Mouse (Mus musculus) neural tube, embryonic 15.5 days (tissue): ENCODE measurements at regions not wholly inside any gene's neighbourhood (a gene's known extent, or its start where the extent isn't known, plus 50 kb on each side); places are given as distances from the start of the nearest gene placed in this dataset.

Experiments used
- ATAC-seq: fragments of 200-750 bp; cut with Nextera tagmentation; 2 replicates; pipeline ENCODE4 v1.8.0; 2017; ENCODE audit warnings: mild to moderate bottlenecking, moderate TSS enrichment, moderate library complexity; ENCODE audit not compliant: low FRiP score
- H3K27ac ChIP-seq: fragments of 300-500 bp; sonication (generic); replicated peaks from 2 replicates; pipeline ENCODE4 v1.5.1; 2015; ENCODE audit warnings: mild to moderate bottlenecking, inconsistent platforms
- H3K27me3 ChIP-seq: fragments of 300-500 bp; sonication (generic); replicated peaks from 2 replicates; pipeline ENCODE4 v1.6.1; 2015; ENCODE audit warnings: inconsistent platforms
- H3K36me3 ChIP-seq: fragments of 300-500 bp; sonication (generic); 2 replicates; pipeline ENCODE4 v1.6.1; 2015; ENCODE audit warnings: inconsistent platforms
- H3K4me1 ChIP-seq: fragments of 300-500 bp; sonication (generic); 2 replicates; pipeline ENCODE4 v1.6.1; 2015; ENCODE audit warnings: inconsistent platforms
- H3K4me2 ChIP-seq: fragments of 300-500 bp; sonication (generic); 2 replicates; pipeline ENCODE4 v1.6.1; 2015; ENCODE audit warnings: inconsistent platforms, mild to moderate bottlenecking, moderate library complexity
- H3K4me3 ChIP-seq: fragments of 300-500 bp; sonication (generic); replicated peaks from 2 replicates; pipeline ENCODE4 v1.5.1; 2015; ENCODE audit warnings: mild to moderate bottlenecking, inconsistent platforms
- H3K9ac ChIP-seq: fragments of 300-500 bp; sonication (generic); replicated peaks from 2 replicates; pipeline ENCODE4 v1.6.1; 2015; ENCODE audit warnings: mild to moderate bottlenecking, inconsistent platforms
- H3K9me3 ChIP-seq: fragments of 300-500 bp; sonication (generic); replicated peaks from 2 replicates; pipeline ENCODE4 v1.6.1; 2016; ENCODE audit warnings: inconsistent platforms
- WGBS: fragments of 180-500 bp; shearing (Covaris S2); methylation state at CpG from one replicate; pipeline ENCODE4 v1.1.7; 2015; ENCODE audit warnings: mixed read lengths; 5-methylcytosine and 5-hydroxymethylcytosine counted together

- no peaks in the 10 kb centered on the region for H3K36me3 ChIP-seq
- no peak overlapping the region for H3K4me3 ChIP-seq
- H3K27ac ChIP-seq: no peak overlapping the region
- H3K27me3 ChIP-seq: no peaks in the 10 kb centered on the region
- H3K9ac ChIP-seq: no peak overlapping the region
- no peaks in the 10 kb centered on the region for H3K9me3 ChIP-seq
- H3K4me2 ChIP-seq: no peak overlapping the region
- no peak for ATAC-seq
- WGBS: 91% methylated on average over 6 of the region's 6 CpGs
- no peaks in the 10 kb centered on the region for H3K4me1 ChIP-seq
These were observed 58.8 kb downstream of the 1700009N14Rik start for GRCm38 (mm10) chr4:39508866-39509265.

- Histone ChIP-seq H3K4me1 (no peaks in the 10 kb centered on the region), H3K9me3 (no peaks in the 10 kb centered on the region), H3K27me3 (no peaks in the 10 kb centered on the region), H3K4me2 (no peak overlapping the region), H3K9ac (no peak overlapping the region), H3K4me3 (no peak overlapping the region), H3K27ac (no peak overlapping the region), H3K36me3 (no peaks in the 10 kb centered on the region)
- 69% methylated on average over 2 of the region's 2 CpGs for WGBS
- ATAC-seq: no peak
These were observed 77.4 kb downstream of the 1700009N14Rik start for GRCm38 (mm10) chr4:39527492-39527891.

- WGBS: 32% methylated on average over 4 of the region's 4 CpGs
- no peaks in the 10 kb centered on the region for H3K36me3 ChIP-seq
These were observed 78.6 kb downstream of the 1700009N14Rik start for GRCm38 (mm10) chr4:39528661-39529060.

GRCm38 (mm10) chr4:39556101-39556763, 106.1 kb downstream of the 1700009N14Rik start:
- H3K27ac ChIP-seq: no peak overlapping the region
- no peak overlapping the region for H3K4me2 ChIP-seq
- H3K9ac ChIP-seq: no peak overlapping the region
- no peak for ATAC-seq
- no peaks in the 10 kb centered on the region for H3K27me3 ChIP-seq
- 94% methylated on average over 3 of the region's 3 CpGs for WGBS
- H3K9me3 ChIP-seq: no peaks in the 10 kb centered on the region
- no peak overlapping the region for H3K4me3 ChIP-seq
- no peaks in the 10 kb centered on the region for H3K36me3 ChIP-seq
- H3K4me1 ChIP-seq: no peaks in the 10 kb centered on the region

More at GRCm38 (mm10) chr4:39528661-39529060, 78.6 kb downstream of the 1700009N14Rik start:
- Histone ChIP-seq H3K9me3 (no peaks in the 10 kb centered on the region), H3K4me3 (no peak overlapping the region), H3K4me1 (no peaks in the 10 kb centered on the region), H3K27me3 (no peaks in the 10 kb centered on the region), H3K4me2 (no peak overlapping the region), H3K9ac (no peak overlapping the region), H3K27ac (no peak overlapping the region)
- no peak for ATAC-seq

- Histone ChIP-seq H3K27me3 (no peaks in the 10 kb centered on the region), H3K9ac (no peak overlapping the region)
- WGBS: 78% methylated on average over 2 of the region's 2 CpGs
These were observed 147.3 kb downstream of the 1700009N14Rik start for GRCm38 (mm10) chr4:39597426-39597825.

GRCm38 (mm10) chr4:39605046-39605445, 155.0 kb downstream of the 1700009N14Rik start:
- H3K4me2 ChIP-seq: no peak overlapping the region
- no peaks in the 10 kb centered on the region for H3K36me3 ChIP-seq
- no peaks in the 10 kb centered on the region for H3K4me1 ChIP-seq
- no peak overlapping the region for H3K9ac ChIP-seq
- H3K27ac ChIP-seq: no peak overlapping the region
- no peak for ATAC-seq
- no peak overlapping the region for H3K4me3 ChIP-seq
- H3K27me3 ChIP-seq: no peaks in the 10 kb centered on the region
- no peaks in the 10 kb centered on the region for H3K9me3 ChIP-seq
- WGBS: 89% methylated on average over 5 of the region's 5 CpGs

More at GRCm38 (mm10) chr4:39597426-39597825, 147.3 kb downstream of the 1700009N14Rik start:
- H3K27ac ChIP-seq: no peak overlapping the region
- H3K4me2 ChIP-seq: no peak overlapping the region
- no peaks in the 10 kb centered on the region for H3K4me1 ChIP-seq
- H3K9me3 ChIP-seq: no peaks in the 10 kb centered on the region
- H3K36me3 ChIP-seq: no peaks in the 10 kb centered on the region
- ATAC-seq: no peak
- no peak overlapping the region for H3K4me3 ChIP-seq

GRCm38 (mm10) chr4:39644136-39644535, 194.0 kb downstream of the 1700009N14Rik start:
- Histone ChIP-seq H3K27me3 (no peaks in the 10 kb centered on the region), H3K4me1 (no peaks in the 10 kb centered on the region), H3K9ac (no peak overlapping the region), H3K4me2 (no peak overlapping the region), H3K27ac (no peak overlapping the region), H3K9me3 (no peaks in the 10 kb centered on the region), H3K36me3 (no peaks in the 10 kb centered on the region), H3K4me3 (no peak overlapping the region)
- no peak for ATAC-seq
- WGBS: 84% methylated on average over 7 of the region's 7 CpGs

GRCm38 (mm10) chr4:39644849-39645248, 194.8 kb downstream of the 1700009N14Rik start:
- Histone ChIP-seq H3K4me3 (no peak overlapping the region), H3K4me1 (no peaks in the 10 kb centered on the region), H3K36me3 (no peaks in the 10 kb centered on the region), H3K27ac (no peak overlapping the region), H3K4me2 (no peak overlapping the region), H3K9ac (no peak overlapping the region), H3K27me3 (no peaks in the 10 kb centered on the region), H3K9me3 (no peaks in the 10 kb centered on the region)
- ATAC-seq: no peak
- 72% methylated on average over 5 of the region's 5 CpGs for WGBS

- Histone ChIP-seq H3K9me3 (no peaks in the 10 kb centered on the region), H3K4me1 (no peaks in the 10 kb centered on the region), H3K36me3 (no peaks in the 10 kb centered on the region), H3K4me3 (no peak overlapping the region), H3K4me2 (no peak overlapping the region), H3K27ac (no peak overlapping the region), H3K9ac (no peak overlapping the region), H3K27me3 (no peaks in the 10 kb centered on the region)
- no peak for ATAC-seq
- WGBS: 54% methylated on average over 2 of the region's 2 CpGs
These were observed 210.4 kb downstream of the 1700009N14Rik start for GRCm38 (mm10) chr4:39660538-39660937.

- no peak overlapping the region for H3K27ac ChIP-seq
- WGBS: 83% methylated on average over 7 of the region's 7 CpGs
These were observed 222.5 kb downstream of the 1700009N14Rik start for GRCm38 (mm10) chr4:39672609-39673008.

GRCm38 (mm10) chr4:39695236-39695635, 245.1 kb downstream of the 1700009N14Rik start:
- WGBS: 16% methylated on average over 4 of the region's 4 CpGs
- H3K9ac ChIP-seq: no peak overlapping the region

More at GRCm38 (mm10) chr4:39672609-39673008, 222.5 kb downstream of the 1700009N14Rik start:
- Histone ChIP-seq H3K27me3 (no peaks in the 10 kb centered on the region), H3K9me3 (no peaks in the 10 kb centered on the region), H3K4me3 (no peak overlapping the region), H3K4me1 (no peaks in the 10 kb centered on the region), H3K9ac (no peak overlapping the region), H3K4me2 (no peak overlapping the region), H3K36me3 (no peaks in the 10 kb centered on the region)
- no peak for ATAC-seq

GRCm38 (mm10) chr4:39697565-39697964, 247.5 kb downstream of the 1700009N14Rik start:
- Histone ChIP-seq H3K9me3 (no peaks in the 10 kb centered on the region), H3K9ac (no peak overlapping the region), H3K36me3 (no peaks in the 10 kb centered on the region), H3K27me3 (no peaks in the 10 kb centered on the region), H3K4me3 (no peak overlapping the region), H3K27ac (no peak overlapping the region), H3K4me1 (no peaks in the 10 kb centered on the region), H3K4me2 (no peak overlapping the region)
- no peak; the same call in 1 of the 2 replicates for ATAC-seq
- 42% methylated on average over 5 of the region's 5 CpGs for WGBS

More at GRCm38 (mm10) chr4:39695236-39695635, 245.1 kb downstream of the 1700009N14Rik start:
- Histone ChIP-seq H3K4me2 (no peak overlapping the region), H3K36me3 (no peaks in the 10 kb centered on the region), H3K4me3 (no peak overlapping the region), H3K27me3 (no peaks in the 10 kb centered on the region), H3K9me3 (no peaks in the 10 kb centered on the region), H3K27ac (no peak overlapping the region), H3K4me1 (no peaks in the 10 kb centered on the region)
- no peak for ATAC-seq
